Mouse (Mus musculus): Measurements from ENCODE around the gene Cuedc1. TPM values are rescaled to one million over a fixed set of nuclear protein-coding genes. Genes with fewer than 3 reads are reported as not detected.

Gene Cuedc1
- polyA plus RNA-seq, 1 experiment from 2014 or later: 1.1 TPM

- Histone ChIP-seq H3K9ac (peak overlapping the region; percentile 35; the same call in 1 of the 2 replicates), H3K27me3 (peaks cover 21% of the 10 kb centered on the region), H3K9me3 (replicated peaks) (no peaks in the 10 kb centered on the region), H3K4me2 (peak overlapping the region; percentile 59), H3K36me3 (replicated peaks) (peaks cover 19% of the 10 kb centered on the region), H3K4me3 (replicated peaks) (peak overlapping the region; percentile 22), H3K4me1 (replicated peaks) (peaks cover 14% of the 10 kb centered on the region), H3K27ac (replicated peaks) (no peak overlapping the region)
- ATAC-seq (ENCODE audit: insufficient read depth): peak; percentile 86
- 8% methylated on average over 25 of the region's 25 CpGs for WGBS (ENCODE audit: insufficient replicate concordance)
Measured at GRCm38 (mm10) chr11:88086737-88087627, 10.9 kb upstream of the Cuedc1 start.

DNA sequence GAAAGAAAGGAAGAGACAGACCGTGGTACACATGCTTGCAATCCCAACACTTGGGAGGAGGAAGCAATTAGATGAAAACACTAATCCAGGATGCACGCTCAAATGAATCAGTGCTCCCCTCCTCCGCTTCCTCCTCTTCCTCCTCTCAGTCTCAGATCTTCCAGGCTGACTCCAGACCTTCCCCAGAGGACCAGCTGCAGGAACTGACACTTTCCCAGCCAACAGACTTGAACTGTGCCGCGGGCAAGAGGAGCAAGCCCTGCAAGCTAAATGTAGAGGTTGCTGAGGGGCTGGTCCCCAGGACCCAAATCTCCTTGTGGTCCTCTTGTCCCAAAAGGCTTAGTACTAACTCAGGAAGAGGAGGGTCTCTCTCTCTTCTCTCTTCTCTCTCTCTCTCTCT lies 8.7 kb upstream of the Cuedc1 start:
- Histone ChIP-seq H3K36me3 (replicated peaks) (peaks cover 5% of the 10 kb centered on the region; the same call in 1 of the 2 replicates), H3K4me3 (replicated peaks) (no peak overlapping the region), H3K9me3 (replicated peaks) (no peaks in the 10 kb centered on the region), H3K4me1 (replicated peaks) (peaks cover 14% of the 10 kb centered on the region), H3K9ac (no peak overlapping the region), H3K27ac (replicated peaks) (no peak overlapping the region), H3K27me3 (peaks cover 42% of the 10 kb centered on the region), H3K4me2 (no peak overlapping the region)
- WGBS (ENCODE audit: insufficient replicate concordance): 40% methylated on average over 5 of the region's 5 CpGs
- ATAC-seq (ENCODE audit: insufficient read depth): no peak

DNA sequence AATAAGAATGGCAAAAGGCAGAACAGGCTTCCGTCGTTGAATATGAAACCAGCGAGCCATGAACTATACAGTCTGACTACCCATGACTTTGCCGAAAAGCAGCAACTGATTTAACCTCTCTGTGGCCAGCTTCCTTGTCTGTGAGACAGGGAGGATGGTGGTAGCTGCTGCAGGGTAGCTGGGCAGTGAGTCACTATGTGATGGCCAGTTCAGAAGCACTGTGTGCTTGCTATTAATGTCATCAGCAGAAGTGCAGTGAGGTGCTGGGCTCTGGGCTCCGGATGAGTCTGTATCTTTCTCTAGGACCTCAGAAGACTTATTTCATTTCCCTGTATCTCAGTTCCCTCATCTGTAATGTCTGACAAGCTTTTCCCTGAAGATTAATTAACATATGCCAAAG lies 7.6 kb upstream of the Cuedc1 start:
- H3K9me3 ChIP-seq (replicated peaks): no peaks in the 10 kb centered on the region
- peaks cover 52% of the 10 kb centered on the region for H3K27me3 ChIP-seq
- H3K4me1 ChIP-seq (replicated peaks): peaks cover 14% of the 10 kb centered on the region
- H3K4me2 ChIP-seq: no peak overlapping the region
- H3K27ac ChIP-seq (replicated peaks): no peak overlapping the region
- H3K9ac ChIP-seq: no peak overlapping the region
- no peak for ATAC-seq (ENCODE audit: insufficient read depth)
- H3K36me3 ChIP-seq (replicated peaks): no peaks in the 10 kb centered on the region
- no peak overlapping the region for H3K4me3 ChIP-seq (replicated peaks)
- 54% methylated on average over 5 of the region's 5 CpGs for WGBS (ENCODE audit: insufficient replicate concordance)

GRCm38 (mm10) chr11:88091949-88092348 lies 5.9 kb upstream of the Cuedc1 start:
- H3K4me3 ChIP-seq (replicated peaks): no peak overlapping the region
- H3K4me1 ChIP-seq (replicated peaks): peaks cover 5% of the 10 kb centered on the region
- H3K36me3 ChIP-seq (replicated peaks): no peaks in the 10 kb centered on the region
- no peak overlapping the region for H3K9ac ChIP-seq
- peaks cover 67% of the 10 kb centered on the region for H3K27me3 ChIP-seq
- no peak overlapping the region for H3K27ac ChIP-seq (replicated peaks)
- no peak for ATAC-seq (ENCODE audit: insufficient read depth)
- no peak overlapping the region for H3K4me2 ChIP-seq
- no peaks in the 10 kb centered on the region for H3K9me3 ChIP-seq (replicated peaks)
- WGBS (ENCODE audit: insufficient replicate concordance): 17% methylated on average over 1 of the region's 1 CpGs

GRCm38 (mm10) chr11:88097173-88097572 lies 685 bp upstream of the Cuedc1 start:
- no peak overlapping the region for H3K27ac ChIP-seq (replicated peaks)
- H3K4me2 ChIP-seq: no peak overlapping the region
- peaks cover 18% of the 10 kb centered on the region for H3K4me1 ChIP-seq (replicated peaks)
- no peaks in the 10 kb centered on the region for H3K9me3 ChIP-seq (replicated peaks)
- peaks cover 95% of the 10 kb centered on the region for H3K27me3 ChIP-seq
- no peak overlapping the region for H3K9ac ChIP-seq
- WGBS (ENCODE audit: insufficient replicate concordance): 17% methylated on average over 4 of the region's 4 CpGs
- no peaks in the 10 kb centered on the region for H3K36me3 ChIP-seq (replicated peaks)
- no peak overlapping the region for H3K4me3 ChIP-seq (replicated peaks)
- no peak for ATAC-seq (ENCODE audit: insufficient read depth)

- H3K4me2 ChIP-seq: peak overlapping the region; percentile 75
- peaks cover 18% of the 10 kb centered on the region for H3K4me1 ChIP-seq (replicated peaks)
- H3K36me3 ChIP-seq (replicated peaks): no peaks in the 10 kb centered on the region
- H3K9me3 ChIP-seq (replicated peaks): no peaks in the 10 kb centered on the region
- H3K4me3 ChIP-seq (replicated peaks): peak overlapping the region; percentile 59
- peaks cover 89% of the 10 kb centered on the region for H3K27me3 ChIP-seq
- WGBS (ENCODE audit: insufficient replicate concordance): under 1% methylated on average over 94 of the region's 95 CpGs
- no peak overlapping the region for H3K27ac ChIP-seq (replicated peaks)
- H3K9ac ChIP-seq: peak overlapping the region; percentile 27; the same call in 1 of the 2 replicates
- no peak for ATAC-seq (ENCODE audit: insufficient read depth)
Measured at GRCm38 (mm10) chr11:88098787-88099598, 1.1 kb downstream of the Cuedc1 start.

GRCm38 (mm10) chr11:88099599-88100023 lies 1.8 kb downstream of the Cuedc1 start:
- Histone ChIP-seq H3K9ac (peak overlapping the region; percentile 27; the same call in 1 of the 2 replicates), H3K4me3 (replicated peaks) (peak overlapping the region; percentile 59), H3K27me3 (peaks cover 89% of the 10 kb centered on the region), H3K4me2 (peak overlapping the region; percentile 75), H3K4me1 (replicated peaks) (peaks cover 18% of the 10 kb centered on the region), H3K9me3 (replicated peaks) (no peaks in the 10 kb centered on the region), H3K27ac (replicated peaks) (no peak overlapping the region), H3K36me3 (replicated peaks) (no peaks in the 10 kb centered on the region)
- WGBS (ENCODE audit: insufficient replicate concordance): under 1% methylated on average over 38 of the region's 38 CpGs
- ATAC-seq (ENCODE audit: insufficient read depth): no peak

GRCm38 (mm10) chr11:88100170-88100569 lies 2.3 kb downstream of the Cuedc1 start:
- no peak overlapping the region for H3K27ac ChIP-seq (replicated peaks)
- H3K27me3 ChIP-seq: peaks cover 88% of the 10 kb centered on the region
- no peak for ATAC-seq (ENCODE audit: insufficient read depth)
- H3K36me3 ChIP-seq (replicated peaks): no peaks in the 10 kb centered on the region
- H3K9me3 ChIP-seq (replicated peaks): no peaks in the 10 kb centered on the region
- no peak overlapping the region for H3K9ac ChIP-seq
- no peak overlapping the region for H3K4me3 ChIP-seq (replicated peaks)
- H3K4me2 ChIP-seq: no peak overlapping the region
- 31% methylated on average over 4 of the region's 4 CpGs for WGBS (ENCODE audit: insufficient replicate concordance)
- peaks cover 18% of the 10 kb centered on the region for H3K4me1 ChIP-seq (replicated peaks)

DNA sequence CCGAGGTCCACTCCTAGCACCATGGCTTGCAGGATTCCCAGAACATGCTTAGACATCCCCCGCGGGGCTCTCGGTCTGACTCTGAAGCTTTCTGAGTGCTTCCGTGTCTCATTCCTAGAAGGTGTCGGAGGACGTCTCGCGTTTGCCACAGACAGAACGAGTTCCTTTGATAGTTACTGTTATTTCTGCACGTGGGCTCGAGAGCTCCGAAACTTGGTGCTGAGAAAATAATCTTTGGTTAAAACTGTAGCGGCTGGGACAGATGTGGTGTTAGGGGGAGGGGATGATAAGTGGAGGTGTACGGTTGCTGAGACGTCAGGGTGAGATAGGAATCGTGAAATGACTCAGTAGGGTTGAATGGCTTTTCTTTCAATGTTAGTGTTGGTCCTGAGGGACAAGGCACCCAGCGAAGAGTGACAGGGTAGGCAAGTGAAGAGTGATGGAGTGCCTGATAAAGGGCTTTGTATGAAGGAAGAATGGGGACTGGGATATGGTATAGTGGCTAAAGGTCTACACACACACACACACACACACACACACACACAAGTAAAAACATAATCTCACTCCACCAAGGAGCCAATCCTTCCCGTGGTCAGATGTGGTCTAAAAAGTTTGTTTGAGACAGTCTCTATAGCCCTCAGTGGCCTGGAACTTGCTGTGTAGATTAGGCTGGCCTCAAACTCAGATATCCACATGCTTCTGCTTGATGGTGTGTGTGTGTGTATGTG lies 5.5 kb downstream of the Cuedc1 start:
- Histone ChIP-seq H3K4me2 (no peak overlapping the region), H3K4me3 (replicated peaks) (no peak overlapping the region), H3K4me1 (replicated peaks) (peaks cover 14% of the 10 kb centered on the region), H3K9me3 (replicated peaks) (no peaks in the 10 kb centered on the region), H3K36me3 (replicated peaks) (no peaks in the 10 kb centered on the region), H3K27ac (replicated peaks) (no peak overlapping the region), H3K9ac (no peak overlapping the region), H3K27me3 (peaks cover 66% of the 10 kb centered on the region)
- no peak for ATAC-seq (ENCODE audit: insufficient read depth)
- 61% methylated on average over 19 of the region's 19 CpGs for WGBS (ENCODE audit: insufficient replicate concordance)

DNA sequence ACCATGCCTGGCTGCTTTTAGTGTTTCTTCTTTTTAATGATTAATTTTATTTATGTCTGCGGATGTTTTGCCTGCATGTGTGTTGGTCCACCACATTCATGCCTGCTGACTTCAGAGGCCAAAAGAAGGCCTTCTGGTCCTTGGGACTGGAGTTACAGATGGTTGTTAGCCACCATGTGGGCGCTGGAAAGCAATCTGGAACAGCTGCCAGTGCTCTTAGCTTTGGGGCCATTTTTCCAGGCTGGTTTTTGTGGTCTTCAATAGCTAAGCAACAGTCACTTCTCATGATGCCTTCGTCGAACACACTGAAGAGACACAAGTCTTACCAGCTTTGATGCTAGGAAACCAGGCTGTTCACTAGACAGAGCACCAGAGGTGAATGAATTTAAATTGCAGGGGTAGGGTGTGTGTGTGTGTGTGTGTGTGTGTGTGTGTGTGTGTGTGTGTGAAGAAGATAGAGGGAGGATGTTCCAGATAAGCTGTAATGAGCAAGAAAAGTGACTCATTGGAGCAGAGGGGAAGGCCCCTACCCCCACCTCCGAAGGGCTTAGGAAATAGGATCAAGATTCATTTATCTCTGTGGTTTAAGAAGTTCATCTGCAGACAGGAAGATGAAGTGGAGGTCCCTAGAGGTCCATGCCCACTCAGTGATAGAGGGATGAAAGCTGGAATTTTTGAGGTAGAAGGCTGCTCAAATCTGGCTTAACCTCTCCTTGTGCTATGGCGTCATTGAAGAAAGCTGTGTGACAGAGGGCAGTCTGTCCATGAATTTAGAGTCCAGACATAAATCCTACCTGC lies 7.8 kb downstream of the Cuedc1 start:
- ATAC-seq (ENCODE audit: insufficient read depth): no peak
- no peak overlapping the region for H3K9ac ChIP-seq
- H3K4me2 ChIP-seq: no peak overlapping the region
- no peaks in the 10 kb centered on the region for H3K4me1 ChIP-seq (replicated peaks)
- 43% methylated on average over 6 of the region's 6 CpGs for WGBS (ENCODE audit: insufficient replicate concordance)
- peaks cover 43% of the 10 kb centered on the region for H3K27me3 ChIP-seq
- no peak overlapping the region for H3K4me3 ChIP-seq (replicated peaks)
- H3K27ac ChIP-seq (replicated peaks): no peak overlapping the region
- no peaks in the 10 kb centered on the region for H3K36me3 ChIP-seq (replicated peaks)
- H3K9me3 ChIP-seq (replicated peaks): no peaks in the 10 kb centered on the region
